In the genomic region with DNA sequence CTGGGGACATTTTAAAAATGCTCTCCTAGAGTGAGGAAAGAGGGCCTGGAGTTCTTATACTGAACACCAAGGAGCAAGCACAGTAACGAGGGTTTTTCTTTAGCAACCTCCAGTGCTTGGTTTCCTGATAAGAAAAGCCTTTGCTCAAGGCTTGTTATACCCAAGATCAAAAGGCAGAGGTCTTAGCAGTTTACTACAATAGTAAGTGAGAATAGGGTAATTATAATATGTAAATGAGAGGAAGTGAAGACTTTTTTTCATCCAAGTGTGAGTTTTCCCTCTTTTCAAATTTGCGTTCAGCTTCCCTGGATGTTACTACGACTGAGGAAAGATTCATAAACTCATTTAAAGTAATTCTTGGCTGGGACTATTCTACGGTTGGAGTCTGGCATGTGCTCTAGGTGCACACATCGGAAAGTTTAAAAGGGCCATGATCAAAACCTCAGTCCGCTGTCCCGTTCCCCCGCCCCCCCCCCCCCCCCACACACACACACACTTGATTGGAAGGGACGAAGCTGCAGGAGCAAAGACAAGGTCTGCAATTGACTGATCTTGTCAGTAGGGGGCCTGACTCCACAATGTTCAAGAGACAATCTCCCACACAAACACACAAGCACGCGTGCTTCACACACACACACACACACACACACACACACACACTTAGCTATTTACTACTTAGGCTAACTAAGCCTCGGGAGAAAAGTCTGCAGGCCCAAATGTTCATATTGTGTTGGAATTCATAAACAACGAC, we compare ENCODE assay signal across 8 mouse cellular contexts. TPM values are rescaled to one million over a fixed set of nuclear protein-coding genes. Genes with fewer than 3 reads are reported as not detected.
DNase-seq lines count a peak whose midpoint lies in the region; ATAC-seq lines count a peak whose summit lies in the region.

No protein-coding gene starts in this region.

- DNase-seq in B cell, adult 2 months, result peak; percentile 59 to 64
- DNase-seq in adipocyte (ENCODE audit: low spot score), result peak; percentile 86
- DNase-seq in embryo, embryonic 10 days (ENCODE audit: low spot score), result peak; percentile 88
- DNase-seq in gastrocnemius, postnatal 25 days, result peak; percentile 55
- peak; percentile 61 for DNase-seq in intestine, embryonic 14.5 days (ENCODE audit: low spot score)
- peak; percentile 39 to 49 for DNase-seq in left cerebral cortex, postnatal 36 days (ENCODE audit: low spot score in 2 of 2)

- H3K4me1 ChIP-seq in intestine, embryonic 14.5 days (replicated peaks; ENCODE audit: control insufficient read depth, insufficient read depth, low read length), result peaks cover 5% of the 10 kb centered on the region
- 0 out of 2 replicates have a peak, but pooled peaks cover 3% of the 10 kb centered on the region for H3K4me1 ChIP-seq in stomach, embryonic 14.5 days (ENCODE audit: control insufficient read depth, insufficient read depth, low read length)

- 4% methylated on average over 13 of the region's 13 CpGs for WGBS in intestine, embryonic 14.5 days
- WGBS in stomach, embryonic 14.5 days, result 5% methylated on average over 13 of the region's 13 CpGs

- peak overlapping the region; percentile 49 for H3K9ac ChIP-seq in intestine, embryonic 14.5 days (ENCODE audit: low read length)
- H3K9ac ChIP-seq in stomach, embryonic 14.5 days (replicated peaks; ENCODE audit: low read depth, low read length), result peak overlapping the region; percentile 46

- peak overlapping the region; percentile 77 for H3K4me2 ChIP-seq in intestine, embryonic 14.5 days (ENCODE audit: low read length)
- H3K4me2 ChIP-seq in stomach, embryonic 14.5 days (replicated peaks; ENCODE audit: low read depth, low read length), result peak overlapping the region; percentile 96

- H3K9me3 ChIP-seq in intestine, embryonic 14.5 days (ENCODE audit: control insufficient read depth, low read length), result no peaks in the 10 kb centered on the region
- no peaks in the 10 kb centered on the region for H3K9me3 ChIP-seq in stomach, embryonic 14.5 days (ENCODE audit: control insufficient read depth, low read depth, low read length)

- 0 out of 2 replicates have a peak, but pooled peaks have one; percentile 6 for ATAC-seq in intestine, embryonic 14.5 days (replicated peaks; ENCODE audit: low FRiP score, low TSS enrichment, low read depth)
- peak; percentile 57 for ATAC-seq in megakaryocyte progenitor cell, adult 5-6 weeks (replicated peaks; ENCODE audit: poor library complexity)
- no peak for ATAC-seq in stomach, embryonic 14.5 days (ENCODE audit: insufficient number of reproducible peaks, insufficient read depth, low FRiP score, low read depth)

- peaks cover 15% of the 10 kb centered on the region for H3K27me3 ChIP-seq in intestine, embryonic 14.5 days (replicated peaks; ENCODE audit: control insufficient read depth, insufficient read depth, low read length)
- peaks cover 8% of the 10 kb centered on the region; the same call in 1 of the 2 replicates for H3K27me3 ChIP-seq in stomach, embryonic 14.5 days (ENCODE audit: control insufficient read depth, insufficient read depth, low read length)

- H3K4me3 ChIP-seq in intestine, embryonic 14.5 days (ENCODE audit: low read depth, low read length), result peak overlapping the region; percentile 75
- peak overlapping the region; percentile 76 for H3K4me3 ChIP-seq in stomach, embryonic 14.5 days (ENCODE audit: low read depth, low read length)

- no peaks in the 10 kb centered on the region for H3K36me3 ChIP-seq in intestine, embryonic 14.5 days (ENCODE audit: control insufficient read depth, insufficient read depth, low read length)
- H3K36me3 ChIP-seq in stomach, embryonic 14.5 days (ENCODE audit: control insufficient read depth, insufficient read depth, low read length), result no peaks in the 10 kb centered on the region

- H3K27ac ChIP-seq in intestine, embryonic 14.5 days (ENCODE audit: low read depth), result peak overlapping the region; percentile 57
- peak overlapping the region; percentile 83 for H3K27ac ChIP-seq in stomach, embryonic 14.5 days (ENCODE audit: low read length)

- intact Hi-C loops in left cerebral cortex, postnatal 36 days (cut with DNase I), result loop anchor here (5.0 to 10.0 kb wide), 6 partner anchors 65 to 1003 kb away; a partner anchor contains a TSS

RNA-seq across cellular contexts. Expression of a gene that starts 6.4 kb away (rescaled TPM):
- 1 to 10 TPM; 1.1 to 1.6 TPM for total RNA-seq in gastrocnemius, postnatal 25 days (2021)
- polyA plus RNA-seq in intestine, embryonic 14.5 days (2014; fragmentation: Nextera tagmentation; extraction: Ambion mirVana), result 4.0 and 4.1 TPM in 2 replicates
- total RNA-seq in left cerebral cortex, postnatal 36 days (2021), result 10 to 100 TPM; 48.2 to 52.8 TPM
- total RNA-seq in megakaryocyte progenitor cell, adult 5-6 weeks (2015), result 5.8 and 6.4 TPM in 2 replicates
- 1.7 and 1.9 TPM in 2 replicates for total RNA-seq in megakaryocyte progenitor cell, adult 5-6 weeks (2017)
- polyA plus RNA-seq in stomach, embryonic 14.5 days (2014; fragmentation: Nextera tagmentation; extraction: Ambion mirVana), result 7.5 and 7.6 TPM in 2 replicates

Comparison
In these comparisons a context has a peak if more than half of its experiments do, and no peak if none do; other contexts are left out.
1. RNA of a gene that starts 6.4 kb away (total RNA-seq): 48.2 to 52.8 TPM in left cerebral cortex, postnatal 36 days; 1.7 to 6.4 TPM in megakaryocyte progenitor cell, adult 5-6 weeks and 1.1 to 1.6 TPM in gastrocnemius, postnatal 25 days; every median in the first group is over 4 times any median in the second.
2. Peak in every context shown above with its lines, with median percentiles within 50 percentile points of each other: DNase-seq.